Mouse (Mus musculus) hindbrain, embryonic 16.5 days (tissue): ENCODE data around the gene Stard10. TPM values are rescaled to one million over a fixed set of nuclear protein-coding genes. Genes with fewer than 3 reads are reported as not detected.

Experiments
- ATAC-seq: fragments of 200-750 bp; cut with Nextera tagmentation; 2 replicates; pipeline ENCODE4 v1.8.0; 2017; ENCODE audit warnings: moderate TSS enrichment, moderate library complexity
- H3K27ac ChIP-seq: fragments of 300-500 bp; sonication (generic); 2 replicates; pipeline ENCODE4 v1.5.1; 2014; ENCODE audit warnings: low read depth, mild to moderate bottlenecking, control low read depth, low read length, moderate library complexity
- H3K27me3 ChIP-seq: fragments of 300-500 bp; sonication (generic); replicated peaks from 2 replicates; pipeline ENCODE4 v1.6.1; 2014; ENCODE audit warnings: low read length; ENCODE audit not compliant: control insufficient read depth, insufficient read depth
- H3K36me3 ChIP-seq: fragments of 300-500 bp; sonication (generic); 2 replicates; pipeline ENCODE4 v1.6.1; 2014; ENCODE audit warnings: mild to moderate bottlenecking, low read length, moderate library complexity, mixed read lengths; ENCODE audit not compliant: control insufficient read depth, insufficient read depth
- H3K4me1 ChIP-seq: fragments of 300-500 bp; sonication (generic); 2 replicates; pipeline ENCODE4 v1.6.1; 2014; ENCODE audit warnings: low read depth, low read length; ENCODE audit not compliant: control insufficient read depth, insufficient read depth
- H3K4me2 ChIP-seq: fragments of 300-500 bp; sonication (generic); 2 replicates; pipeline ENCODE4 v1.6.1; 2014; ENCODE audit warnings: mild to moderate bottlenecking, low read length, control low read depth, moderate library complexity
- H3K4me3 ChIP-seq: fragments of 300-500 bp; sonication (generic); 2 replicates; pipeline ENCODE4 v1.5.1; 2014; ENCODE audit warnings: mild to moderate bottlenecking, low read length, control low read depth, moderate library complexity
- H3K9ac ChIP-seq: fragments of 300-500 bp; sonication (generic); 2 replicates; pipeline ENCODE4 v1.6.1; 2014; ENCODE audit warnings: low read depth, mild to moderate bottlenecking, control low read depth, low read length, moderate library complexity
- H3K9me3 ChIP-seq: fragments of 300-500 bp; sonication (generic); 2 replicates; pipeline ENCODE4 v1.6.1; 2014; ENCODE audit warnings: mild to moderate bottlenecking, low read length, moderate library complexity; ENCODE audit not compliant: control insufficient read depth
- WGBS: fragments of 180-500 bp; shearing (Covaris S2); extraction: QIAGEN DNeasy Blood & Tissue Kit; methylation state at CpG from one replicate; pipeline ENCODE4 v1.1.7; 2014; 5-methylcytosine and 5-hydroxymethylcytosine counted together
- polyA plus RNA-seq: library from polyadenylated mRNA; unstranded; fragments of >200 nt; fragmentation: Nextera tagmentation; extraction: Ambion mirVana; gene quantifications from 2 replicates; pipeline ENCODE4 v1.2.1, GENCODE M21; 2015

Stard10 gene
- polyA plus RNA-seq, 1 experiment from 2014 or later, result 11.9 TPM

- WGBS, result 68% methylated on average over 5 of the region's 5 CpGs
- no peak overlapping the region; the same call in 1 of the 2 replicates for H3K9ac ChIP-seq
- no peak overlapping the region for H3K4me3 ChIP-seq
- H3K36me3 ChIP-seq, result no peaks in the 10 kb centered on the region
- H3K27ac ChIP-seq, result no peak overlapping the region
- no peaks in the 10 kb centered on the region for H3K27me3 ChIP-seq
- H3K4me1 ChIP-seq, result peaks cover 5% of the 10 kb centered on the region
- H3K9me3 ChIP-seq, result no peaks in the 10 kb centered on the region
- no peak for ATAC-seq
- H3K4me2 ChIP-seq, result peak overlapping the region; percentile 21
These were observed 62.0 kb downstream of the Stard10 start for GRCm38 (mm10) chr7:101378796-101379465.

- 83% methylated on average over 2 of the region's 2 CpGs for WGBS
- Histone ChIP-seq H3K4me1 (peaks cover 5% of the 10 kb centered on the region), H3K4me3 (no peak overlapping the region), H3K9me3 (no peaks in the 10 kb centered on the region), H3K27me3 (no peaks in the 10 kb centered on the region), H3K4me2 (no peak overlapping the region), H3K9ac (no peak overlapping the region), H3K36me3 (no peaks in the 10 kb centered on the region), H3K27ac (no peak overlapping the region)
- ATAC-seq, result no peak
These were observed 62.8 kb downstream of the Stard10 start for GRCm38 (mm10) chr7:101379732-101380131.

- Histone ChIP-seq H3K4me1 (peaks cover 5% of the 10 kb centered on the region), H3K27ac (no peak overlapping the region), H3K4me2 (no peak overlapping the region), H3K36me3 (no peaks in the 10 kb centered on the region), H3K9ac (no peak overlapping the region), H3K27me3 (no peaks in the 10 kb centered on the region), H3K9me3 (no peaks in the 10 kb centered on the region), H3K4me3 (no peak overlapping the region)
- ATAC-seq, result no peak
- 89% methylated on average over 6 of the region's 6 CpGs for WGBS
These were observed 64.6 kb downstream of the Stard10 start for GRCm38 (mm10) chr7:101381512-101381911.

- Histone ChIP-seq H3K4me3 (no peak overlapping the region), H3K9ac (no peak overlapping the region), H3K9me3 (no peaks in the 10 kb centered on the region), H3K4me1 (no peaks in the 10 kb centered on the region), H3K36me3 (no peaks in the 10 kb centered on the region), H3K27ac (no peak overlapping the region), H3K27me3 (no peaks in the 10 kb centered on the region), H3K4me2 (no peak overlapping the region)
- 63% methylated on average over 8 of the region's 8 CpGs for WGBS
- no peak for ATAC-seq
These were observed 65.5 kb downstream of the Stard10 start for GRCm38 (mm10) chr7:101382378-101382777.

GRCm38 (mm10) chr7:101383756-101384155 lies 66.9 kb downstream of the Stard10 start:
- H3K9me3 ChIP-seq, result no peaks in the 10 kb centered on the region
- no peaks in the 10 kb centered on the region for H3K27me3 ChIP-seq
- no peak overlapping the region for H3K9ac ChIP-seq
- H3K27ac ChIP-seq, result no peak overlapping the region
- WGBS, result 66% methylated on average over 3 of the region's 3 CpGs
- no peak overlapping the region for H3K4me2 ChIP-seq
- no peaks in the 10 kb centered on the region for H3K4me1 ChIP-seq
- no peaks in the 10 kb centered on the region for H3K36me3 ChIP-seq
- no peak for ATAC-seq
- no peak overlapping the region for H3K4me3 ChIP-seq

- Histone ChIP-seq H3K4me2 (no peak overlapping the region), H3K4me1 (no peaks in the 10 kb centered on the region), H3K4me3 (no peak overlapping the region), H3K27me3 (no peaks in the 10 kb centered on the region), H3K9ac (no peak overlapping the region), H3K27ac (no peak overlapping the region), H3K9me3 (no peaks in the 10 kb centered on the region), H3K36me3 (no peaks in the 10 kb centered on the region)
- 66% methylated on average over 10 of the region's 10 CpGs for WGBS
- ATAC-seq, result no peak
These were observed 68.0 kb downstream of the Stard10 start for GRCm38 (mm10) chr7:101384931-101385330.

GRCm38 (mm10) chr7:101385331-101385733 lies 68.4 kb downstream of the Stard10 start:
- ATAC-seq, result no peak
- Histone ChIP-seq H3K36me3 (no peaks in the 10 kb centered on the region), H3K9me3 (no peaks in the 10 kb centered on the region), H3K9ac (no peak overlapping the region), H3K4me1 (no peaks in the 10 kb centered on the region), H3K4me3 (no peak overlapping the region), H3K4me2 (no peak overlapping the region), H3K27me3 (no peaks in the 10 kb centered on the region), H3K27ac (no peak overlapping the region)
- WGBS, result 55% methylated on average over 6 of the region's 6 CpGs

GRCm38 (mm10) chr7:101385866-101386452 lies 69.1 kb downstream of the Stard10 start:
- Histone ChIP-seq H3K9ac (no peak overlapping the region), H3K36me3 (no peaks in the 10 kb centered on the region), H3K4me2 (no peak overlapping the region), H3K9me3 (no peaks in the 10 kb centered on the region), H3K27ac (no peak overlapping the region), H3K27me3 (no peaks in the 10 kb centered on the region), H3K4me1 (no peaks in the 10 kb centered on the region), H3K4me3 (no peak overlapping the region)
- WGBS, result 70% methylated on average over 10 of the region's 10 CpGs
- no peak for ATAC-seq

GRCm38 (mm10) chr7:101389256-101389655 lies 72.4 kb downstream of the Stard10 start:
- H3K9ac ChIP-seq, result no peak overlapping the region
- no peaks in the 10 kb centered on the region for H3K9me3 ChIP-seq
- 90% methylated on average over 6 of the region's 6 CpGs for WGBS

More at GRCm38 (mm10) chr7:101389256-101389655, 72.4 kb downstream of the Stard10 start:
- Histone ChIP-seq H3K27ac (no peak overlapping the region), H3K27me3 (no peaks in the 10 kb centered on the region), H3K36me3 (no peaks in the 10 kb centered on the region), H3K4me1 (no peaks in the 10 kb centered on the region), H3K4me2 (no peak overlapping the region), H3K4me3 (no peak overlapping the region)
- ATAC-seq, result no peak
